Mouse (Mus musculus): ENCODE data around the gene Rpl18. TPM values are rescaled to one million over a fixed set of nuclear protein-coding genes. Genes with fewer than 3 reads are reported as not detected.

Rpl18 gene
- total RNA-seq, 2 experiments from 2014 or later, result 1,050 to 1,062 TPM

GRCm38 (mm10) chr7:45713881-45714520 is 1.3 kb upstream of the Rpl18 start:
- DNase-seq, result no peak

DNA sequence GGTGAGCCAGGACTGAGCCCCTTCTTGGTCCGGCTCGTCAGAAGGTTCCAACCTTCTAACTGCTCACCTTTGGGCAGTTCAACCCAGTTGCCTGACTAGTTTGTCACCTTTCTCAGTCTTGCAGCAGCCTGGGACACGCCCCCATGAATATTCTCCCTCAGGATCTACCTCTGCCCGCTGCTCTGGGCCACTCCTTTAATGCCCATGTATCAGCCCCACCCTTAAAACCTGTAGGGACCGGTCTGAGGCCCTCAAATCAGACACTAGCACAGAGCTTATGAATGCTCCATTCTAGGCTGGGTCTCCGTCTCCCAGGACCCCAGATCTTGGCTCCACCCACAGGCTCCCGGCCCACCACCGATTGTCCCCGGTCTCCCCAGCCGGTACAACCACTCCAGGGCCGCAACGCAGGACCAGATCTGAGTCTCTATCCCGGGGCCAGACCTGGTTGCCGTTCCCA is 597 bp upstream of the Rpl18 start:
- DNase-seq, result no peak

DNA sequence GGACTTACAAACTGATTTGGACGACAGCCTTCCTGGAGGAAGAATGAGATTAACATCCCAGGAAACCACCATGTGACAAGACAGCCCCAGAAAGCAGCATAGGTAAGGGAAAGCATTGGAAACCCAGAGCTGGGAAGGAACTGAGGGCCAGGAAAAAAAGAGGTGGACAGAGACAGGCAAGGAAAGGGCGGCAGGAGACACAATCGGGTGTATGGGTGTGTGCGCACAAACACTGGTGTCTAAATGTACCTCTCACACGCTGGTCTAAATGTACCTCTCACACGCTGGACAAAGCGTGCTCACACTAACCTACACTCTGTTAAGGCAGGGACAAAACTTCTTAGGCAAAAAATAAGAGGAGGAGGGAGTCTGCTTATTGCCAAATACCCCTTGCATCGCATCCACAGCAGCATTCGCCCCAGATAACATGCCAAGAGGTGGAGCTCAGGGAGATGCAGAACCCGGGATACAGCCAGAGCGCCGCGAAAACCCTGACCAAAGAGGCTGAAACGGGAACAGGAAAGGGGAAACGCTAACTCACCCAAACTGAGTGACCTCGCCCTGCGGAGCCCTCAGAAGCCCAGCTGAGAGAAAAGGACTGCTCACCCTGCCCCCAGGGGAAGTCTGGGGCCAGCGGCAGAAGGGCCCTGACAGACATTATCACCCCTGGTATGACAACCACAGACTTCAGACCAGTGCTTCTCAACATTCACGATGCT is 643 bp downstream of the Rpl18 start:
- peak in 1 of 2 experiments; percentile 45 for DNase-seq

DNA sequence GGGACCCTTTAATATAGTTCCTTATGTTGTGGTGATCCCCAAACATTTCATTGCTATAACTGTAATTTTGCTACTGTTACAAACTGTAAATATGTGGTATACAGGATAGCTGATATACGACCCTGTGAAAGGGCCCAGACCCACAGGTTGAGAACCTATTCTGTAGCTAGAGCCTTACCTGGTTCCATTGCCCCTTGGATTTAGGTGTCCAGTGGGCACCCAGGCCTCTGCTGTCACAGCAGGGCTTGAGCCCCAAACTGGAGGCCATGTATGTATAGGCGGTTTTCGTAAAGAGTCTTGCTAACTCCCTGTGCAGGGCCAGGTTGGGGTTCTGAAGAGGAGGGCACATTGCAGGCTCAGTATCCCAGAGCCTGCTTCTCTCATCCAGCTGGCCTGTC is 1.2 kb downstream of the Rpl18 start:
- no peak for DNase-seq

DNA sequence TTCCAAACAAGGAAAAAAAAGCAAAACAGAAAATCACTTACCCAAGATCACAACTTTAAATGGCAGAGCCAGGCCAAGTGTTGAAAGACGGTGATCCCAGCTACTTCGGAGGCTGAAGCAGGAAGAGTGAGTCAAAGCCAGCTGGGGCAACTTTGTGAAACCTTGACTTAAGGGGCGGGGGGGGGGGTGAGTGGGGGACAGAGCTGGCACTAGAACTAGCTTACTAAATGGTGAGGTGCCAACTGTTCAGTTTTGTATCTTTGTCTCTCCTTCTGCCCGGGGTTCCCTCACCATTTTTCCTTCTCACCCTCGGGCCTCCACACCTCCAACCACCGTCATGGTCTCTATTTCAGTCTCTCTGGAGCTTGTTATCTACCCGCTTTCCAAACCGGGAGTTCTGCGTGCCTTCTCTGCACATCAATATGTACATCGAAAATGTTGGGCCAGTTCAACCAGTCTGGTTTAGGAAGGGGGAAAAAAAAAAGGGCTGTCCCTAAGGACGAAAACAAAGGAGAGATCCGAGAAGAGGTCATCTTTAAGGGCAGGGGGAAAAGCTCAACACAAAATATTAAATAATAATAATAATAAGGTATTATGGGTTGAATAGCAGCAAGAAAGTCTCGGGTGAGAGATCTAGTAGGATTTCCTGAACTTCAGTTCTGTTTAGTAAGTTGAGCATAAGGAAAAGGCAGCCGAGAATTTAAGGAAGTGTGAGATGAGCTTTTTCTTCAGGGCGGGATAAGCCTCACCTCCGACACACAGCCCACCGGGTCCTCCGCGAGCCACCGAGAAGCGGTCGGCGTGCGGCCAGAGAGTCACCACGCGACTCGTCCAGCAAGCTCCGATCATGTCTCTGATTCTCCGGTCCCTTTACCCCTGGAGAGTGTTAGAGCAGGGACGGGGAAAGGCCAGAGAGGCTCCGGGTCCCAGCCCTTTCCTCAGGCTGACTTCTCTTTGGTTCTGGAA is 2.0 kb downstream of the Rpl18 start:
- DNase-seq, result no peak

DNA sequence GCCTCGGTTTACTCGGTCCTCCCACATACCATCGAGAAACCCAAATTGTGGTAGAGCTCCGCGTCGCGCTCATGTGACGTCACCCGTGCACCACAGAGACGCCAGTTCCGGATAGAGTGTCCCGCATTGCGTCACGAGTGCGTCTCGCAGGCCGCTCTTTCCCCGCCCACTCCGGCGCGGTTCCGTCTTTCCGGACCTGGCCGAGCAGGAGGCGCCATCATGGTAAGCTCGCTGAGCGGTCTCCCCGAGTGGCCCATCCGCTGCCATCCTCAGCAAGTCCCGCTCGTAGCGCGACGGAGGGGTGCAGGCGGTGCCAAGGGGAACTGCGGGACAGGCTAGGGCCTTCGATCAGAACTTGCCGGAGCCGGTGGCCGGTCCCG is 2.7 kb downstream of the Rpl18 start, which contains the start of gene Sphk2:
Gene Sphk2 (minus strand): TSS at position 85 of the 380 bp plus-strand sequence.
- peak; percentile 97 to 98 for DNase-seq

- DNase-seq, result no peak
Measured at GRCm38 (mm10) chr7:45718331-45718730, 3.1 kb downstream of the Rpl18 start.

GRCm38 (mm10) chr7:45719180-45719579 is 3.9 kb downstream of the Rpl18 start:
- DNase-seq, result no peak

DNA sequence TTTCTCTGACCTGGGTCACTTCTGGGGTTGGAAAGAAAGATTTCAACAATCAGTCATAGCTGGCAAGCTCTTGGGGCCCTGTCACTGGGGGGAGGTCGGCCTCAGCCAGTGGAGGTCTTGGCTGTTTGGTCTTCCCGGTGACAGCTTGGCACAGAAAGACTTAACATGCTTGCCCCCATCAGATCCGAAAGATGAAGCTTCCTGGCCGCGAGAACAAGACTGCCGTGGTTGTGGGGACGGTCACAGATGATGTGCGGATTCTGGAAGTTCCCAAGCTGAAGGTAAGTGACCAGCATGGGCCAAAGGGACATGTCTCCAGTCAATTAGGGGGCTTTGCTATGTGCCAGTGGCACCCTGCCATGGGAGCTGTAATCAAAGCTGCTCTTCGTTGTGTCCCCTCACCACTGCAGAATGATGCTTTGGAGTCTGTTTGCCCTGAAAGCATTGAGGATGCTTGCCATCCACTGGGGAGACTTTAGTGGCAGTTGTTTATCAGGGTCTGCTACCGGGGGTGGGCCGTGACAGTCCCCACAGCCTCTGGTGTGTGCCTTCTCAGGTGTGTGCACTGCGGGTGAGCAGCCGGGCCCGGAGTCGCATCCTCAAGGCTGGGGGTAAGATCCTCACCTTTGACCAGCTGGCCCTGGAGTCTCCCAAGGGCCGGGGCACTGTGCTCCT is 4.6 kb downstream of the Rpl18 start:
- no peak for DNase-seq

GRCm38 (mm10) chr7:45720413-45721233 is 5.4 kb downstream of the Rpl18 start, which contains the start of gene Fam83e:
Fam83e (plus strand) TSS chr7:45721212.
- DNase-seq, result no peak

GRCm38 (mm10) chr7:45721234-45721571 is 5.9 kb downstream of the Rpl18 start:
- DNase-seq, result no peak

DNA sequence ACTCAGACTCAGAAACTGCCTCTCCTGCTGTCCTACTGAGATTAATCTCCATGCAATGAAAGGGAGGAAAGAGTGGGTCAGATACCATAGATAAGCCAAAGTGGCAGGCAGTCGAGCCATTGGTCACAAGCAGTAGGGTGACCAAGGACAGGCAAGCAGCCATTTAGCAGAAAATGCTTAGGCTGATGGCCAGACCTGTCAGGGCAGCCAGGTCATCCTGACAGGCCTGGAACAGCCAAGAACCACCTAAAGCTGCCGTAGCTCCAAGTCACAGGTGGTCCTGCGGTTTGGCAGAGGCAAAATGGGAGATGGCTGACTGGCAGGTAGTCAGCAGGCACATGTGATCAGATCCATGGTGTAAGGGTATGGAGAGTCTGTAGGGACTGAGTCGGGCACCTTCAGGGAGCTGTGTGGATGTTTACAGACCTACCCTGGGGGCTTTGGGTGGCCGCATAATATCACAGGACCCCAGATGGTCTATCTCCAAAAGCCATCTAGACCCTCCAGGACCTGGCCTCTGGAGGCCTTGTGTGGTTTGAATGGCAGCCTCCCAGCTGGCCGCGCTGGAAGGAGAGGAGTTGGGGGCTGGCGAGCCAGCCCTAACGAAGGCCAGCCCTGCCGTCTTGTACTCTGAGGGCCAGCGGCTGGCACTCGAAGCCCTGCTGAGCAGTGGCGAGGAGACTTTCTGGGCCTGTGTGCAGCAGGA is 6.5 kb downstream of the Rpl18 start:
- no peak for DNase-seq

- DNase-seq, result no peak
Measured at GRCm38 (mm10) chr7:45722348-45722713, 7.1 kb downstream of the Rpl18 start.

DNA sequence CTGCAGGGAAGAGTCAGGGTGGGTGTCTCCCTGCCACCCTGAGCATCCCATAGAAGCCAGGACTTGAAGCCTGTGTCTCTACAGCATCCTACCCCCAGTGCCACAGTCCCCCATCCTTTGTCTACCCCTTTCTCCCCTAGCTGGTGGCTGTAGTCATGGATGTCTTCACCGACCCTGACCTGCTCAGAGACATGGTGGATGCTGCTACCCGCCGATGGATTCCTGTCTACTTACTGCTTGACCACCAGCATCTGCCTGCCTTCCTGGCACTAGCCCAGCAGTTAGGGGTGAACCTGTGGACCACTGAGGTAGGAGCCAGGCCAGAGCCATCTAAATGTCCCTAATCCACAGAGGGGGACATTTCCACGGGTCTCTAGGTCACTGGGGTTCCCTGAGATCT is 8.0 kb downstream of the Rpl18 start:
- no peak for DNase-seq

DNA sequence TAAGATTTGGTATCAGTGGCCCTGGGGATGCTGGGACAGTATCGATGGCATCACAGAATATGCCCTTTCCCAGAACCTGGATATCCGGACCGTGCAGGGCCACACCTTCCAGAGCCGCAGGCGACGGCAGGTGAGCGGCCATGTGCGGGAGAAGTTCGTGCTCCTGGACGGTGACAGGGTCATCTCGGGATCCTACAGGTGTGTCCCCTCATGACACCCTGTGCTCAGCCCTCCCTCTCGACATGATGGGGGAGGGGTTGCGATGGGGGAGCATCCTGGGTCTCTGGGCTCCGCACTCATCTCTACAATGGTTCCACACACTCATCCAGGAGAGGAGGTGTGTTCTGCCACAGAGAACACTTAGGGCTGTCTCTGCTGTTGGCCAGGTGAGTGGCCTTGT is 8.5 kb downstream of the Rpl18 start:
- DNase-seq, result no peak

GRCm38 (mm10) chr7:45725151-45725550 is 9.9 kb downstream of the Rpl18 start:
- no peak for DNase-seq

DNA sequence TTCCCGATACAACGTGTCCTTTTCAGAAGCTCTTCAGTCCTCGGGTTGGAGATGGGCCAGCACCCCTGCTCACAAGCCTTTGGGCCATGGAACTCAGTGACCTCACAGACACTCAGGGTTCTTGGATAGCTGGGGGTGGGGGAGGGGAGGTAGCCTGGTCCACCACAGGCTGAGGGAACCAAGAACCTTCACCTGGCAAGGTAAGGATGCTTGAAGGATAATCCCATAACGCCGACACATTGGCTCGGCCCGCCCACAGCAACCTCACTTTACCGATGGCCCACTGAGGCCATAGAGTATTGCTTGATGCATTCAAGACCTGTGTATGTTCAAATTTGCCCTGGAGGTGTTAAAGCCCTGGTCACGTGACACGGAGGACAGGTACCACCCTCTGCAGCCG is 10.5 kb downstream of the Rpl18 start, which contains the start of gene Spaca4:
Gene Spaca4 (minus strand): TSS at position 101 of the 400 bp plus-strand sequence.
- DNase-seq, result no peak

GRCm38 (mm10) chr7:45726419-45726818 is 11.2 kb downstream of the Rpl18 start:
- peak; percentile 53 to 62 for DNase-seq

DNA sequence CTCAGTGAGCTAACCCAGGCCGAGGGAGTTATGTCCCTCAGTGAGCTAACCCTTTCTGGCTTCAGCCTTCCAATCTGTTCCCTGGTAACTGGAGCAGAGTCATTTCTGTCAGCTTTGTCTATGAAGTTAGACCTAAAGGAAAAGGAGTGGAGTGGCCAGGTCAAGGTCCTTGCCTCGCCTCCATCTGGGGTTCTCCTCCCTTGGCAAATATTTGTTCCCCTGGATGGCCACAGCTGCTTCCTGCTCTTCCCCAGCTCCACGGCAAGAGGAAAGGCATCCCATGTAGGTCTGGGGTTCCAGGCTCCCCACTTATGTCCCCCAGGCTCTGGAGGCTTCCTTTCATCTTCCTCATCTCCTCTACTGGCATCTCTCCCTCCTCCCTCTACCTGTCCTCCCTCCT is 12.4 kb downstream of the Rpl18 start:
- DNase-seq, result no peak

GRCm38 (mm10) chr7:45730727-45731431 is 15.6 kb downstream of the Rpl18 start:
- DNase-seq, result peak in 1 of 2 experiments; percentile 80
